Mouse (Mus musculus) liver, embryonic 11.5 days (tissue): ENCODE measurements around the gene Cym. TPM values are rescaled to one million over a fixed set of nuclear protein-coding genes. Genes with fewer than 3 reads are reported as not detected.

Experiments used
- ATAC-seq: fragments of 200-750 bp; cut with Nextera tagmentation; replicated peaks from 2 replicates; pipeline ENCODE4 v1.8.0; 2017; ENCODE audit warnings: moderate number of reproducible peaks, mild to moderate bottlenecking, moderate TSS enrichment, moderate library complexity; ENCODE audit not compliant: low FRiP score
- DNase-seq: peaks from one replicate; pipeline ENCODE4 v3.0.0-alpha.2; 2017; ENCODE audit warnings: low spot score
- H3K27ac ChIP-seq: fragments of 300-500 bp; sonication (generic); 2 replicates; pipeline ENCODE4 v1.5.1; 2014; ENCODE audit warnings: mild to moderate bottlenecking, low read depth, low read length, control low read depth
- H3K27me3 ChIP-seq: fragments of 300-500 bp; sonication (generic); replicated peaks from 2 replicates; pipeline ENCODE4 v1.6.1; 2014; ENCODE audit warnings: low read length, mixed read lengths; ENCODE audit not compliant: control insufficient read depth, insufficient read depth
- H3K36me3 ChIP-seq: fragments of 300-500 bp; sonication (generic); 2 replicates; pipeline ENCODE4 v1.6.1; 2014; ENCODE audit warnings: mild to moderate bottlenecking, low read length, moderate library complexity, mixed read lengths; ENCODE audit not compliant: control insufficient read depth, insufficient read depth
- H3K4me1 ChIP-seq: fragments of 300-500 bp; sonication (generic); replicated peaks from 2 replicates; pipeline ENCODE4 v1.6.1; 2014; ENCODE audit warnings: low read length, mixed read lengths; ENCODE audit not compliant: control insufficient read depth, insufficient read depth
- H3K4me2 ChIP-seq: fragments of 300-500 bp; sonication (generic); 2 replicates; pipeline ENCODE4 v1.6.1; 2014; ENCODE audit warnings: mild to moderate bottlenecking, control low read depth, moderate library complexity
- H3K4me3 ChIP-seq: fragments of 300-500 bp; sonication (generic); 2 replicates; pipeline ENCODE4 v1.5.1; 2014; ENCODE audit warnings: low read depth, low read length, control low read depth
- H3K9ac ChIP-seq: fragments of 300-500 bp; sonication (generic); 2 replicates; pipeline ENCODE4 v1.6.1; 2014; ENCODE audit warnings: low read depth, low read length, control low read depth
- H3K9me3 ChIP-seq: fragments of 300-500 bp; sonication (generic); 2 replicates; pipeline ENCODE4 v1.6.1; 2016; ENCODE audit warnings: low read length, inconsistent platforms, mixed read lengths; ENCODE audit not compliant: control insufficient read depth
- WGBS: fragments of 180-500 bp; shearing (Covaris S2); extraction: QIAGEN DNeasy Blood & Tissue Kit; methylation state at CpG from one replicate; pipeline ENCODE4 v1.1.7; 2014; 5-methylcytosine and 5-hydroxymethylcytosine counted together
- polyA plus RNA-seq: library from polyadenylated mRNA; unstranded; fragments of >200 nt; fragmentation: Nextera tagmentation; extraction: Ambion mirVana; gene quantifications from 2 replicates; pipeline ENCODE4 v1.2.1, GENCODE M21; 2014

The Cym gene
- polyA plus RNA-seq, 1 experiment from 2014 or later, result 0.27 TPM

GRCm38 (mm10) chr3:107214606-107215005 lies 6.9 kb downstream of the Cym start:
- no peaks in the 10 kb centered on the region for H3K27me3 ChIP-seq
- H3K9ac ChIP-seq, result no peak overlapping the region
- no peaks in the 10 kb centered on the region for H3K4me1 ChIP-seq
- DNase-seq (no peak), ATAC-seq (no peak)
- no peak overlapping the region for H3K4me3 ChIP-seq
- 77% methylated on average over 5 of the region's 5 CpGs for WGBS
- H3K36me3 ChIP-seq, result no peaks in the 10 kb centered on the region
- H3K4me2 ChIP-seq, result no peak overlapping the region
- no peak overlapping the region for H3K27ac ChIP-seq
- H3K9me3 ChIP-seq, result no peaks in the 10 kb centered on the region

- 58% methylated on average over 7 of the region's 7 CpGs for WGBS
- no peak overlapping the region for H3K4me3 ChIP-seq
- no peak overlapping the region for H3K4me2 ChIP-seq
- H3K9ac ChIP-seq, result no peak overlapping the region
- ATAC-seq (no peak), DNase-seq (no peak)
- H3K27me3 ChIP-seq, result 0 out of 2 replicates have a peak, but pooled peaks cover 3% of the 10 kb centered on the region
- H3K9me3 ChIP-seq, result no peaks in the 10 kb centered on the region
- no peaks in the 10 kb centered on the region for H3K4me1 ChIP-seq
- H3K36me3 ChIP-seq, result no peaks in the 10 kb centered on the region
- H3K27ac ChIP-seq, result no peak overlapping the region
These were observed 13.8 kb downstream of the Cym start for GRCm38 (mm10) chr3:107207625-107208253.

- 43% methylated on average over 4 of the region's 4 CpGs for WGBS
- DNase-seq (no peak), ATAC-seq (no peak)
- no peak overlapping the region for H3K4me2 ChIP-seq
- 0 out of 2 replicates have a peak, but pooled peaks cover 3% of the 10 kb centered on the region for H3K27me3 ChIP-seq
- H3K27ac ChIP-seq, result no peak overlapping the region
- H3K4me3 ChIP-seq, result no peak overlapping the region
- no peaks in the 10 kb centered on the region for H3K4me1 ChIP-seq
- no peaks in the 10 kb centered on the region for H3K36me3 ChIP-seq
- H3K9ac ChIP-seq, result no peak overlapping the region
- no peaks in the 10 kb centered on the region for H3K9me3 ChIP-seq
These were observed 14.9 kb downstream of the Cym start for GRCm38 (mm10) chr3:107206490-107207150.

- ATAC-seq (no peak), DNase-seq (no peak)
- Histone ChIP-seq H3K4me2 (no peak overlapping the region), H3K9me3 (no peaks in the 10 kb centered on the region), H3K27ac (no peak overlapping the region), H3K9ac (no peak overlapping the region), H3K4me3 (no peak overlapping the region), H3K4me1 (no peaks in the 10 kb centered on the region), H3K36me3 (no peaks in the 10 kb centered on the region), H3K27me3 (0 out of 2 replicates have a peak, but pooled peaks cover 3% of the 10 kb centered on the region)
- 7% methylated on average over 4 of the region's 4 CpGs for WGBS
These were observed 15.5 kb downstream of the Cym start for GRCm38 (mm10) chr3:107205994-107206393.

GRCm38 (mm10) chr3:107205170-107205569 lies 16.4 kb downstream of the Cym start:
- Histone ChIP-seq H3K4me3 (no peak overlapping the region), H3K9me3 (no peaks in the 10 kb centered on the region), H3K4me1 (no peaks in the 10 kb centered on the region), H3K36me3 (no peaks in the 10 kb centered on the region), H3K9ac (no peak overlapping the region), H3K27ac (no peak overlapping the region), H3K4me2 (no peak overlapping the region), H3K27me3 (0 out of 2 replicates have a peak, but pooled peaks cover 3% of the 10 kb centered on the region)
- DNase-seq, result no peak
- ATAC-seq, result no peak

GRCm38 (mm10) chr3:107204413-107204812 lies 17.1 kb downstream of the Cym start:
- H3K4me3 ChIP-seq, result no peak overlapping the region
- no peaks in the 10 kb centered on the region for H3K36me3 ChIP-seq
- no peak for ATAC-seq
- no peak overlapping the region for H3K4me2 ChIP-seq
- 80% methylated on average over 3 of the region's 3 CpGs for WGBS
- 0 out of 2 replicates have a peak, but pooled peaks cover 3% of the 10 kb centered on the region for H3K27me3 ChIP-seq
- no peak for DNase-seq
- no peaks in the 10 kb centered on the region for H3K9me3 ChIP-seq
- H3K27ac ChIP-seq, result no peak overlapping the region
- no peaks in the 10 kb centered on the region for H3K4me1 ChIP-seq
- no peak overlapping the region for H3K9ac ChIP-seq

GRCm38 (mm10) chr3:107201310-107202180 lies 20.0 kb downstream of the Cym start:
- Histone ChIP-seq H3K4me3 (no peak overlapping the region), H3K36me3 (no peaks in the 10 kb centered on the region), H3K4me2 (no peak overlapping the region), H3K9me3 (no peaks in the 10 kb centered on the region), H3K4me1 (no peaks in the 10 kb centered on the region), H3K9ac (no peak overlapping the region), H3K27ac (no peak overlapping the region), H3K27me3 (no peaks in the 10 kb centered on the region)
- no peak for ATAC-seq
- WGBS, result 55% methylated on average over 9 of the region's 9 CpGs
- DNase-seq, result no peak

GRCm38 (mm10) chr3:107188226-107188899 lies 33.2 kb downstream of the Cym start:
- no peak for DNase-seq
- H3K36me3 ChIP-seq, result no peaks in the 10 kb centered on the region
- ATAC-seq, result no peak
- H3K9ac ChIP-seq, result no peak overlapping the region
- no peak overlapping the region for H3K27ac ChIP-seq
- H3K9me3 ChIP-seq, result no peaks in the 10 kb centered on the region
- H3K4me1 ChIP-seq, result no peaks in the 10 kb centered on the region
- no peak overlapping the region for H3K4me3 ChIP-seq
- peaks cover 2% of the 10 kb centered on the region; the same call in 1 of the 2 replicates for H3K27me3 ChIP-seq
- no peak overlapping the region for H3K4me2 ChIP-seq
- WGBS, result 43% methylated on average over 6 of the region's 6 CpGs
